Mouse (Mus musculus) embryo, embryonic 10 days (tissue): Measurements from ENCODE around the gene Zdhhc18.
A peak's percentile ranks its signal among the peaks of the same experiment; 100 is the strongest.

Source experiments
- DNase-seq: peaks from one replicate; pipeline ENCODE4 v3.0.0-alpha.2; 2015; ENCODE audit warnings: low spot score

The Zdhhc18 gene

DNA sequence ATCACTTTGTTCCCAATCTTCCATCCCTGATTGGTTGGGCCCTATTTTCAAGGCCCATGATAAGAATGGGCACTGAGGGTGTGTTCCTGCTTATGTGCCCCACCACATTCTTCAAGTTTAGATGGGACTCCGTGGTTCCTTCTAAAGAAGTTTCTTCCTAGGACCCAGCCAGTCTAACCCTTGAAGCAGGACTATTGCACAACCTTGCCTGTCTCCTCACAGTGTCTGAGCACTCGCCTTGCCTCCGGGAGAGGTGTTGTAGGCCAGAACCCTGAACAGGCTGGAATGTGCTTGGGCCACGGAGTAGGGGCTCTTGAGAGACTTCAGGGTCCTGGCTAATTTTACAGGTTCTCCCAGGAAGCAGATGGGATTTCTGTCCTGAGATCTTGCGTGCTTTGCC, 46.9 kb downstream of the Zdhhc18 start:
- DNase-seq = no peak

DNA sequence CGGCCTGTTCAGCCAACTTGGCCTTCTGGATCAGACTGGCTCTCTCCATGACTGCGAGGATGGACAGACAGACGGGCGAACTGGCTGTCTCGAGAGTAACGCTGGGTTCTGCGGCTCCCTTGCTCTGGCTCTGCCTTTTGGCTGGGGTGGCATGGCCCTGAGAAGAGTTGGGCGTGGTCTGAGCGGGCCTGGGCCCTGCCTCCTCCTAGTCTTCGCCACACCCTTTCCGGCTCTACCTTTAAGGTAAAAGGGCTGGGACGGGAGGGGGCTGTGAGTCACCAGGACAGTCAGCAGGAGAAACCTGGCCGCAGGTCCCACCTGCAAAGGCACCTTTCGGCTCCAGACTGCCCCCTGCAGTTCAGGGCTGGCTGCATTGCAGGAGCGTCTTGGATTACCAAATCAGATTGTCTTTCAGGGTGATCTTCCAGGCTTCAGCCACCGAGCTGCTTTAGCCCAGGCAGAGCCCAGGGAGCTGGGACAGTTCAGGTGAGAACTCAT, 48.2 kb downstream of the Zdhhc18 start, which contains the start of gene Sfn:
Gene Sfn, minus strand, starts transcription at position 448 of the 498 bp plus-strand sequence.
- peak; percentile 56 for DNase-seq

- no peak for DNase-seq
These were observed 49.6 kb downstream of the Zdhhc18 start for GRCm38 (mm10) chr4:133600306-133600705.

- peak; percentile 93 for DNase-seq
These were observed 50.3 kb downstream of the Zdhhc18 start for GRCm38 (mm10) chr4:133599571-133600073.

GRCm38 (mm10) chr4:133599116-133599515, 50.8 kb downstream of the Zdhhc18 start:
- DNase-seq = no peak

DNA sequence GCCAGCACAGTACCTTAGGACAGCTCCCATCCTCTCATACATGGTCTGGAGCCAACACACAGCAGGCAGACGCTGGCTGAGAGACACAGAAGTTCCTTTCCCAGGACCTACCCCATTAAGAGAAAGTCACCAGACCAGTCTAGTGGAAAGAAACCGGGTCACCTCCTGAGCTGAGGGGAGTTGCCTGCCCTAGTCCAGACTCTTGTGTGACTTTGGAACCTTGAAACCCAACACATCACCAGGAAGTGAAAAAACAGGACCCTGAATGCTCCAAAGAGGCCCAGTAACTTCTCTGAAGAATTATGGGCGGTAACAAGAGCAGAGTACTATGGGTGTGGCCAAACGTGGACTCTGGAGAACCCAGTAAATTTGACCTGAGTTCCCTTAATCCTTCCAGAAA, 51.3 kb downstream of the Zdhhc18 start:
- DNase-seq = no peak

GRCm38 (mm10) chr4:133596084-133596483, 53.9 kb downstream of the Zdhhc18 start:
- DNase-seq = no peak

DNA sequence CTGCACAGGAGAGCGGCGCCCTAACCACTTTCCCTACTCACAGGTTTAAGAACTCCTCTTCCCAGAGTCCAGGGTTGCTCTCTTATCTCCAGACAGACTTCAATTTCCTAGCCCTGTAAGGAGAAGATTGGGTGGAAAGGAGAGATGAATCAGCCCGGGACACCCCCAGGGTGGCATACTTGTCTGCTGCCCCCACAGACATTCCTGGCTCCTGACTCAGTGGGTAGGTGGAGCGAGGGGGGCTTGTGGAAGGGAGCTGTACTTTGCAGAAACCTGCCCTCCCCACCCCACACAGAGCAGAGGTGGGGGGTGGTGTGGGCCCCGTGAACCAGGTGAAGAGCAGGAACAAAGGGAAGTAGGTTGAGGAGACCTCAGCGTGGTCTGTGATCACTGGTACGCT, 54.4 kb downstream of the Zdhhc18 start:
- no peak for DNase-seq

- peak; percentile 79 for DNase-seq
These were observed 57.4 kb downstream of the Zdhhc18 start for GRCm38 (mm10) chr4:133592570-133592969.

- DNase-seq = peak; percentile 90
These were observed 65.6 kb downstream of the Zdhhc18 start, which contains the start of gene Gpn2 for GRCm38 (mm10) chr4:133584059-133584951. TSS of gene Gpn2 (plus strand) at chr4:133584362.

- no peak for DNase-seq
These were observed 66.3 kb downstream of the Zdhhc18 start for GRCm38 (mm10) chr4:133583690-133584058.

- no peak for DNase-seq
These were observed 72.0 kb downstream of the Zdhhc18 start for GRCm38 (mm10) chr4:133577983-133578382.

GRCm38 (mm10) chr4:133574843-133575202, 75.1 kb downstream of the Zdhhc18 start:
- no peak for DNase-seq

DNA sequence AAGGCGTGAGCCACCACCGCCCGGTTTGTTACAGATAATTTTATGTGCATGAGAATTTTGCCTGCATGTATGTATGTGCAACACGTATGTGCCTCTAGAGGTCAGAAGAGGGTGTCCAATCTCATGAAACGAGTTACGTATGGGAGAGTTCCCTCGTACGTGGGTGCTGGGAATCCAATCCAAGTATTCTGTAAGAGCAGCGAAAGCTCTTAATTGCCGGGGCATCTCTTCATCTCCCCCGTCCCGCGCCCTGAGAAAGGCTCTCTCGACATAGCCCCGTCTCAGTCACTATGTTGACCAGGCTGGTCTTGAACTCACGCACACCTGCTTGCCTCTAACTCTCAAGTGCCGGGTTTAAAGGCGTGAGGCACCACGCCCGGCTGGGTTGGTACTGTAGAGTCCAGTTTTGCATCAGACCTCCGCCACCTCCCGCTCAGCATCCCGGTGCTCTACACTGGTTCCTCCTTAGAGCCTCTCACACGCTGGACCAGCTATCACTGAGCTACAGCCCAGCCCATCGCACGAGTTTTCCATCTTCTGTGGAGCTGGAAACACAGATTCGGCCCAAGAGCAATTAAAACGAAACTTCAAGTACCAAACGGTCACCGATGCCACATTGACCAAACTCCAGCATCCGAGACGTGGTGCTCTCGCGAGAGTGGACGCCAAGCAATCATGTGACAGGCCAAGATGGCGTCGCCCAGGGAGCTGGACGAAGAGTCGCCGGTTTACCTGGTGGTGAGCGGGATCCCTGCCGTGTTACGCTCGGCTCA, 75.7 kb downstream of the Zdhhc18 start, which contains the start of gene Gpatch3:
Gene Gpatch3, plus strand, starts transcription at position 676 of the 773 bp plus-strand sequence.
- peak; percentile 99 for DNase-seq

- no peak for DNase-seq
These were observed 79.9 kb downstream of the Zdhhc18 start for GRCm38 (mm10) chr4:133570066-133570466.

- no peak for DNase-seq
These were observed 80.5 kb downstream of the Zdhhc18 start for GRCm38 (mm10) chr4:133569291-133570065.

- no peak for DNase-seq
These were observed 82.7 kb downstream of the Zdhhc18 start for GRCm38 (mm10) chr4:133567251-133567650.

GRCm38 (mm10) chr4:133563123-133563571, 86.8 kb downstream of the Zdhhc18 start:
- no peak for DNase-seq

DNA sequence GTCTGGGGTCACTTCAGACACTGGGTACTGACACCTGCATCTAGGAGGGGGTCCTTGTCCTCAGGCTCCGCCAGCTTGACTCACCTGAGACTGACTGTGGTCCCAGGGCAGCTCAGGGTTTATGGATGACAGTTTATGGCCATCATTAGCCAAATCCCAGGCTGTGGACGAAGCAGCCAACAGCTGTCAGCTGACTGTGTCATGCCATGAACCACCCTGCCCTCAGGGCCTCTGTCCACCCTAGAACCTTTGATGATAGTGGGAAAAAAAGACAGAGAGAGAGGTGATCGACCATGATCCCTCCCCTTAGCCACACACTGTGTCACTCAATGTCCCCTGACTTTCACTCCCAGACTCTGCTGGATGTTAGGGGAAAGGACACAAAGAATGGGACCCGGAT, 88.3 kb downstream of the Zdhhc18 start:
- no peak for DNase-seq

DNA sequence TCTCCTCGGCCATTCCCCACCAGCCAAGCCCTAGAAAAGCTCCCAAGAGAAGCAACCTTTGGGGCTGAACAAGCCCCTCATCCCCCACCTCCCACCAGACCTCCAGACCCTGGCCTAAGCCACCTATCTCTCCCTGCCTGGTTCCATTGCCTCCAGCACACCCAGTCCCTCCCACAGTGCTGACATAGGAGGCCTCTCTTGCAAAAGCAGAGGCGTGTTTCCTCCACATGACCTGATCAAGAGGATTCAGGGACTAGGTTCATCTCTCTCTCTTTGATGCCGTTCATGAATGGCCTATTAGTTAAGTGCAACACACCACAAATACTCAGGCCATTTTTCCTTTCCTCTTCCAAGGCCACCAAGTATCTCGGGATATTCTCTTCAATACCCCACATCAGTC, 90.1 kb downstream of the Zdhhc18 start:
- DNase-seq = no peak

- DNase-seq = peak; percentile 69
These were observed 92.8 kb downstream of the Zdhhc18 start for GRCm38 (mm10) chr4:133557041-133557717.
